ENCODE assay signal across 9 mouse cellular contexts in genomic region chr5:36141112-36141511, GRCm38 (mm10).
DNase-seq lines count a peak whose midpoint lies in the region; ATAC-seq and TF ChIP-seq lines count a peak whose summit lies in the region.
"Had no signal": no experiment of that assay in that cellular context is flagged by ENCODE, and none has a peak within 500 bp of the region (broad histone marks: within the 10 kb centered on the region; RNA-seq: fewer than 3 reads in every experiment).

No protein-coding gene starts in this region.

- no peak overlapping the region for H3K4me3 ChIP-seq in intestine, postnatal 0 days (ENCODE audit: low read depth, low read length)
- H3K4me3 ChIP-seq in intestine, embryonic 15.5 days (replicated peaks) = no peak overlapping the region
- no peak overlapping the region for H3K4me3 ChIP-seq in bone marrow, adult 2 months (replicated peaks; ENCODE audit: control insufficient read depth, low read depth, low read length)
- no peak overlapping the region for H3K4me3 ChIP-seq in cerebellum, adult 2 months (replicated peaks; ENCODE audit: insufficient read depth, low read depth, low read length)
- H3K4me3 ChIP-seq: heart, embryonic 13.5 days had no signal

- intact Hi-C loops in gastrocnemius, postnatal 36 days (cut with DNase I) = loop anchor here (2.0 to 5.0 kb wide), 2 partner anchors 82 to 256 kb away; partner anchors contain the start of gene Sorcs2

- peak; percentile 57 for TF ChIP-seq CTCF in intestine, postnatal 0 days (IDR thresholded peaks at IDR 0.05; ENCODE audit: low read depth)
- TF ChIP-seq CTCF in bone marrow, adult 2 months (IDR thresholded peaks at IDR 0.05; ENCODE audit: control insufficient read depth, insufficient read depth, low read length) = peak; percentile 18; the same call in 1 of the 2 replicates
- TF ChIP-seq CTCF in cerebellum, adult 2 months (IDR thresholded peaks at IDR 0.05; ENCODE audit: borderline replicate concordance, insufficient read depth, low read depth, low read length) = no peak; the same call in 1 of the 2 replicates

- no peaks in the 10 kb centered on the region for H3K9me3 ChIP-seq in intestine, postnatal 0 days (ENCODE audit: control insufficient read depth)
- H3K9me3 ChIP-seq in intestine, embryonic 15.5 days = no peaks in the 10 kb centered on the region
- H3K9me3 ChIP-seq: heart, embryonic 13.5 days had no signal

- WGBS in intestine, postnatal 0 days = 90% methylated on average over 4 of the region's 4 CpGs
- WGBS in intestine, embryonic 15.5 days = 88% methylated on average over 4 of the region's 4 CpGs
- 91% methylated on average over 4 of the region's 4 CpGs for WGBS in bone marrow, adult 2 months
- 97% methylated on average over 4 of the region's 4 CpGs for WGBS in cerebellum, adult 2 months

- DNase-seq in ES-CJ7 (ENCODE audit: low read depth, low spot score) = peak; percentile 11
- peak; percentile 42 for DNase-seq in lung, postnatal 14 days
- no peak for DNase-seq in gastrocnemius, postnatal 36 days
- DNase-seq in cerebellum, adult 2 months = no peak

- no peak for ATAC-seq in intestine, postnatal 0 days
- ATAC-seq in intestine, embryonic 15.5 days = no peak
- ATAC-seq in inflammation-experienced regulatory T-cells, adult 6 months = no peak

- no peaks in the 10 kb centered on the region for H3K36me3 ChIP-seq in intestine, postnatal 0 days (ENCODE audit: control insufficient read depth, insufficient read depth)
- no peaks in the 10 kb centered on the region for H3K36me3 ChIP-seq in intestine, embryonic 15.5 days
- H3K36me3 ChIP-seq: heart, embryonic 13.5 days had no signal

- no peak overlapping the region for H3K9ac ChIP-seq in intestine, postnatal 0 days (ENCODE audit: low read depth, low read length)
- no peak overlapping the region for H3K9ac ChIP-seq in intestine, embryonic 15.5 days
- H3K9ac ChIP-seq: heart, embryonic 13.5 days had no signal

- H3K27ac ChIP-seq in intestine, postnatal 0 days (ENCODE audit: low read depth, low read length) = no peak overlapping the region
- H3K27ac ChIP-seq in intestine, embryonic 15.5 days = no peak overlapping the region
- H3K27ac ChIP-seq in bone marrow, adult 2 months (ENCODE audit: control insufficient read depth, insufficient read depth, low read depth, low read length, poor library complexity) = no peak overlapping the region
- H3K27ac ChIP-seq in cerebellum, adult 2 months (ENCODE audit: insufficient read depth, low read length) = no peak overlapping the region
- H3K27ac ChIP-seq: heart, embryonic 13.5 days had no signal

- H3K4me1 ChIP-seq in intestine, postnatal 0 days (replicated peaks; ENCODE audit: control insufficient read depth, insufficient read depth, low read length) = no peaks in the 10 kb centered on the region
- no peaks in the 10 kb centered on the region for H3K4me1 ChIP-seq in intestine, embryonic 15.5 days (replicated peaks)
- no peaks in the 10 kb centered on the region; the same call in 1 of the 2 replicates for H3K4me1 ChIP-seq in bone marrow, adult 2 months (ENCODE audit: control insufficient read depth, insufficient read depth, low read length)
- peaks cover 11% of the 10 kb centered on the region for H3K4me1 ChIP-seq in cerebellum, adult 2 months (ENCODE audit: control insufficient read depth, insufficient read depth, low read length)

- no peak for TF ChIP-seq POLR2A in bone marrow, adult 2 months (IDR thresholded peaks at IDR 0.05; ENCODE audit: borderline replicate concordance, control insufficient read depth, low read depth, low read length)
- no peak for TF ChIP-seq POLR2A in cerebellum, adult 2 months (IDR thresholded peaks at IDR 0.05; ENCODE audit: borderline replicate concordance, insufficient read depth, low read length)

- no peak overlapping the region for H3K4me2 ChIP-seq in intestine, postnatal 0 days (replicated peaks; ENCODE audit: low read depth)
- H3K4me2 ChIP-seq in intestine, embryonic 15.5 days (replicated peaks) = no peak overlapping the region
- H3K4me2 ChIP-seq: heart, embryonic 13.5 days had no signal

- H3K27me3 ChIP-seq in intestine, postnatal 0 days (replicated peaks; ENCODE audit: control insufficient read depth, insufficient read depth, low read length) = no peaks in the 10 kb centered on the region
- no peaks in the 10 kb centered on the region for H3K27me3 ChIP-seq in intestine, embryonic 15.5 days (replicated peaks)
- no peaks in the 10 kb centered on the region for H3K27me3 ChIP-seq in cerebellum, adult 2 months (ENCODE audit: control insufficient read depth, insufficient read depth, low read length)
- H3K27me3 ChIP-seq: heart, embryonic 13.5 days had no signal

Comparison
In these comparisons a context has a peak if more than half of its experiments do, and no peak if none do; other contexts are left out.
1. DNase-seq: peak in ES-CJ7 (single experiment) and lung, postnatal 14 days (single experiment); none in gastrocnemius, postnatal 36 days (0 of 2) and cerebellum, adult 2 months (0 of 2).